Mouse (Mus musculus): ENCODE data around the gene Kif21a. TPM values are rescaled to one million over a fixed set of nuclear protein-coding genes. Genes with fewer than 3 reads are reported as not detected.

Gene Kif21a
- polyA plus RNA-seq, 1 experiment, result 80.0 TPM

DNA sequence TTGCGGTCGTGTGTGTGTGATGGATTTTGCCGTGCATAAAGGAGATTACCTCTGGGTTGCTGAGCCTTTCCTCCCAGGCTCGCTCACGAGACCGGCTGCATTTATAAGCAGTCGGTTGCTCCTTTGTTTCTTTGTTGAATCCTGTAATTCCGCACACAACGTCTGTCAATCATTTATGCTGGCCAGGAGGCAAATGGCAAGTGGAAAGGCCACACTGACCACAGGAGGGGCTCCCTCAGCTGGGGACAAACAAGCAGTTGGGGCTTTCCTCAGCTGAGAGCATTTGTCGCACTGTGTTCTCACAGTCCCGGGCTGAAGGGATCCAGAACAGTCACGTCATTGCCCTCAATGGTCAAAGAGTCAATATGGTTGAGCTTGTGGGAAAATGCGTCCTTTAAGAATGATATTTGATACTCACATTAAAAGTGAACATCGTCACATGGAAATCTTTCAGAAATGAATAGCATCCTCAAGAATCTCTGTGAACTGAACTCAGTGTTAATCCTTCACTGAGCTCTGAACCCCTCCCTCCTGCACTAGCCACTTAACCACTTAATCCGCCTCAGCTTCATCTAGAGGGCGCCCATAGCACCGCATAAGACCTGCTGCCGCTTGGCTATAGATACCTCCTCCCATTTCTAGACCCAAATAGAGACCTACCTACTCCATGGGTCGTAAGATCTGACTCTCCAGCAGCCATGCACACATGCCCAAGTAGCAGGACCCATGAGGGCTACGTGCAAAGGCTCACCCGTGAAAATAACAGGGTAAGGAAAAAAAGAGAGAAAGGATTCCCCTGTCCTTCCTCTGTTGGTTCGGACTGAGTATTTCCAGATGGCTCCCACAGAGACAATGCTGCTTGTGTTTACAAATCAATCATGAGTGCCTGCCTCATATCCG lies 32.2 kb downstream of the Kif21a start:
- no peak for TF ChIP-seq POLR2A (IDR thresholded peaks at IDR 0.05; ENCODE audit: borderline replicate concordance, extremely low read depth, insufficient read depth, insufficient read length, poor library complexity, severe bottlenecking)
- TF ChIP-seq CTCF (IDR thresholded peaks at IDR 0.05; ENCODE audit: borderline replicate concordance, extremely low read depth, insufficient read depth, insufficient read length), result peak; percentile 8; the same call in 1 of the 2 replicates
- DNase-seq (ENCODE audit: low read depth), result peak; percentile 93

DNA sequence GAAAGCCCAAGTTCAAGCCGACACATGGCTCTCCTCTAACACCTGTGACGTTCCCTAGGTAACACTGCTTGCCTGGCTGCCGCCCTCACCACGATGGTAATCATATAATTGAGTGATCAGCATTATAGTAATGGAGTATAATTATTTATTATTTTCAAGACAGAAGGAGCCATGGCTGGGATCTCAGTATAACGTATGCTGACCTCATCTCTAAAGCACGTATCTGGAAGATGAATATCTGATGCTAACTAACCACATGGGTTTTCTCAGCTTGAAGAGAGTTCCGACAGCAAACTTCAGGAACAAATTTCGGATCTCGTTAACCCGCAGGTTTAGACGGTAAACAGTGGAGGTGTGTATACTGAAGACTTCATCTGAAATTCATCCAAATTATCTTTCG lies 33.4 kb downstream of the Kif21a start:
- peak; percentile 71 for DNase-seq (ENCODE audit: low read depth)
- TF ChIP-seq POLR2A (IDR thresholded peaks at IDR 0.05; ENCODE audit: borderline replicate concordance, extremely low read depth, insufficient read depth, insufficient read length, poor library complexity, severe bottlenecking), result no peak
- TF ChIP-seq CTCF (IDR thresholded peaks at IDR 0.05; ENCODE audit: borderline replicate concordance, extremely low read depth, insufficient read depth, insufficient read length), result no peak

DNA sequence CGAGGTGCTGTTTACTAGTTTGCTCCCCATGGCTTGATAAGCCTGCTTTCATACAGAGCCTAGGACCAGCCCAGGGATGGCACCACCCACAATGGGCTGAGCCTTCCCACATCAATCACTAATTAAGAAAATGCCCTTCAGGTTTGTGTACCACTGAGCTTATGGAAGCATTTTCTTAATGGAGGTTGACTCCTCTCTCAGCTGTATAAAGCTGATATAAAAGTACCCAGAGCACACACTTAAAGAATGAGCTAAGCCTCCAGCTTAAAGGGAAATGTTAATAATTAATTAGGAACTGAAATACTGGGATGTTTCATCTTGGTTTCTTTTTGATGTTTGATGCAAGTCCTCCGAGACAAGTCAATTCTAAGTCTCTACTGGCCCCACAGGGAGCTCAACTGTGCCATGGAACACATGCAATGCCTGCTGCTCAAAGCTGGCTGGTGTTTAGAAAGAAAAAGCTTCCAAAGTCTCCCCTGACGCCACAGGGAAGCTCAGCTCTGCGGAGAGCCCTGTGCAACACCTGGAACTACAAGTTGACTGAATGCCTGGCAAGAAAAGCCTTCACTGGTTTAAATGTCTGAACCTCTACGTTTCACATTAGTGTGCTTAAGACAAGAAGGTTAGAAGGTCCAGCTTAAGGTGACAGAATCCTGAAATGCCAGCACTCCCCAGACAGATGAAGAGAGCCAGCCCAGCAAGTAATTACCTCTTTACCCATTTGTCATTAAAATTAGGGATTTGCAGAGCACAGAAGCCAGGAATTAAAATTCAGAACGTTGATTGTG lies 36.8 kb downstream of the Kif21a start:
- peak; percentile 86 for DNase-seq (ENCODE audit: low read depth)
- TF ChIP-seq POLR2A (IDR thresholded peaks at IDR 0.05; ENCODE audit: borderline replicate concordance, extremely low read depth, insufficient read depth, insufficient read length, poor library complexity, severe bottlenecking), result no peak
- TF ChIP-seq CTCF (IDR thresholded peaks at IDR 0.05; ENCODE audit: borderline replicate concordance, extremely low read depth, insufficient read depth, insufficient read length), result no peak

DNA sequence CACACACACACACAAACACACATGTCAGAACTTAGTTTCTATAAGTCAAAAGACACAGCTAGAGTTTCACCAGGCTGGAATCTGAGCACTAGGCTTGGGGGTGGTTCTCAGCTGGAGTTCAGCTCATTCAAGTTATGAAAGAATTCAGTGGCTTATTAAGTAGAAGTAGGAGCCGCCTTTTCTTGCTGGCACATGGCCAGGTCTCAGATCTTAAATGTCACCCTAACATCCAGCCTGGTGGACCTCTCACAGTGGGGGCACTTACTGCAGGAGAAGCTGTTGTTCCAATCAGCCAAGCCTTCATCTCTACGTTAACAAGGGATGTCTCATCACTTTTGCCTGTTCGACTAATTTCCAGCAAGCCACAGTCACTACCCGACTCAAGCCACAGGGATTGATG lies 39.5 kb downstream of the Kif21a start:
- no peak for TF ChIP-seq POLR2A (IDR thresholded peaks at IDR 0.05; ENCODE audit: borderline replicate concordance, extremely low read depth, insufficient read depth, insufficient read length, poor library complexity, severe bottlenecking)
- no peak for TF ChIP-seq CTCF (IDR thresholded peaks at IDR 0.05; ENCODE audit: borderline replicate concordance, extremely low read depth, insufficient read depth, insufficient read length)
- peak; percentile 71 for DNase-seq (ENCODE audit: low read depth)

DNA sequence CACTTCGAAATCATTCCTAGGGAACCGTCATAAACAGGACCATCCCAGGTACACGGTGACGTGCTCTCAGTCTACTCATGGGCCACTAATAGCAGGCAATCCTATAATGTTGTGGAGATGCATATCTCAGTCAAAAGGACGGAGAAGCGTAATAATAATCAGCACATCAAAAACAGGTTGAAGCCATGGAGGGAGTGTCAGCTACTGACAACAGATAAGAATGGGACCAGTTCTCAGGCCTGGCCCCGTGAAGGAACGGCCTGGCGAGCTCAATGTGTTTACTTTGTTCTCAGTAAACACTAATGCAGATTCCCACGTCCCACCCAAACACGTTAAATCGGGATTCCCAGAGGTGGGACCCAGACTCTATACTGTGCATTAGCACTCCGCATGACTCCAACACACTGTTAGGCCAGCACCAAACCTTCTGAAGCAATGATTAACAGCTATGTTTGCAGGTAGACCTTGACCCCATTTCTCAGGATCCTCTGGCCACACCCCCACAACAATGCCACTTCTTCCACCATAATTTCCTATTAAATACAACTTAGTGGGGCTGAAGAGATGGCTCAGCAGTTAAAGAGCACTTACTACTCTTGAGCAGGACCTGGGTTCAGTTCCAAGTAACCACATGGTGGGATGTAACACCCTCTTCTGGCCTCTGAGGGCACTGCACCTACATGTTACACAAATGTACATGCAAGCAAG lies 42.5 kb downstream of the Kif21a start:
- no peak for DNase-seq (ENCODE audit: low read depth)
- no peak for TF ChIP-seq CTCF (IDR thresholded peaks at IDR 0.05; ENCODE audit: borderline replicate concordance, extremely low read depth, insufficient read depth, insufficient read length)
- TF ChIP-seq POLR2A (IDR thresholded peaks at IDR 0.05; ENCODE audit: borderline replicate concordance, extremely low read depth, insufficient read depth, insufficient read length, poor library complexity, severe bottlenecking), result no peak

DNA sequence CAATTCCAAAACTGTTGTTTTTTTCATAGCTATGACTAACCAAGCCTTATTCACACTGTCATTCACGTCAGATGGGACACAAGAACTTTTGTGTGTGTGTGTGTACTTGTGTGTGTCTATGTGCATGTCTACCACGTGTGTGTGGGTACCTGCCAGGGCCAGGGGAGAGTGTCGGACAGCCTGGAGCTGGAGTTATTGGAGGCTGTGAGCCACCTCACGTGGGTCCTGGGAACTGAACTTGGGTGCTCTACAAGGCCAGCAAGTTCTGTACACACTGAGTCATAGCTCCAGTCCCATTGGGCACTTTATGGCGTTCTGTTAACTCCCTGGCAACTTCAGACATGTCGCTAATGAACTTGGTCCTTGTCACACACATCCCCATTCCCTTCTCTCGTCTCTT lies 45.0 kb downstream of the Kif21a start:
- DNase-seq (ENCODE audit: low read depth), result no peak
- TF ChIP-seq CTCF (IDR thresholded peaks at IDR 0.05; ENCODE audit: borderline replicate concordance, extremely low read depth, insufficient read depth, insufficient read length), result no peak

DNA sequence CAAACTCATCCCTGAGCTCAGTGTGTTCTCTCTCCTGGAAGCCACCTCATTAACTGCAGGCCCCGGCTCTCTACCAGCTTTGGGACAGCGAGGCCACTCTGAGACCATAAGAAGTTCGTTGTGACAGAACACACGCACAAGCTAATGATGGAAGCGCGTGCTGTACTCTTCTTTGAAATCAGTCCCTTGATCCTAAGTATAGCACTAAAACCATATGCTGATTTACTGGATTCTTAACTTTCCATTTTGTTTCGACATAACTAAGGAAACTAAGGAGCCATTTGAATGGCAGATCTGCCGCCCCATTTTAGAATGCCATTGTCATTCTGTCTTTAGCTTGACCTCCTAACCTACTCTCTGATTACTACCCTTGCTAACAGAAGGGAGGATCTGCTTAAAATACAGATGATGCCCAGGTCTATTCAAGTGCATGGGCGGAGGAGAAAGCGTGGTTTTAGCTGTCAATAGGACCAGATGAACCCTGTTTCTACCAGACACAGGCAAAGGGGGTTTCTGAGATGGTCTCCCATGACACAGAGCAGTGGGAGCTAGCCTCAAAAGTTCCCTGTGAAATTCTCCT lies 48.6 kb downstream of the Kif21a start:
- DNase-seq (ENCODE audit: low read depth), result peak; percentile 50
- TF ChIP-seq POLR2A (IDR thresholded peaks at IDR 0.05; ENCODE audit: borderline replicate concordance, extremely low read depth, insufficient read depth, insufficient read length, poor library complexity, severe bottlenecking), result no peak
- TF ChIP-seq CTCF (IDR thresholded peaks at IDR 0.05; ENCODE audit: borderline replicate concordance, extremely low read depth, insufficient read depth, insufficient read length), result no peak

DNA sequence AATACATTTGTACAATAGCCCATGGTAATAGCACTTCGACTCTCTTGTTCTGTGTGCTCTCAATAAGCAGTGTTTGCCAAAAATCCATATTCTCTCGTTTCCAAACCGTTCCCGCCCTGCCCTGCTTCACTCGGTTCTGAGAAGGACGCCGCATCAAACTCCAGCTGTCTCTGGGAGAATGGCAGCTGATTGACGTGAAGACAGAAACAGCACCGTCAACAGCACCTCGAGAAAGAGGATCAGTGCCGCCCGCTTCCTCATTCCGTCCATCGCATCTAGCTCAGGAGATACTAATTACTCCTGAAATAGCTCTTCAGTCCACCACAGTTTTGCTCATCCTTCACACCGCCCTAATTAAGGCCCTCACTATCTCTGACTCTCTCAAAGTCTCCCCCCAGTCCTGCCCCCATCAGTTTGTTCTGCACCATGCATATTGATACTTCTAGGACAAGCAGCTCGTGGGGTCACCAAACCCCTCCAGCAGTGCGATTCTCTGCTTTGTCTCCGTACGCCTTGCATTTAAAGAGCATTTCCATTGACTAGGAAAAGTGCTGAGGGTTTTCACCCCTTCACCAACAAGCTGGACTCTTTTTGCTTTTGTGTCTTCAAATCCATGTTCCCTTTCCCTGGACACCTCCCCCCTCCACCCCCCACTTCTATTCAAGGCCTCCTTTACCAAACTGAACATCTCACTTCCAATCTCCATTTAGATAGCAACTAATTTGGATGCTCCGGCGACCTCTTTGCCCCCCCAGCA lies 49.3 kb downstream of the Kif21a start:
- DNase-seq (ENCODE audit: low read depth), result peak; percentile 68
- TF ChIP-seq CTCF (IDR thresholded peaks at IDR 0.05; ENCODE audit: borderline replicate concordance, extremely low read depth, insufficient read depth, insufficient read length), result no peak
- no peak for TF ChIP-seq POLR2A (IDR thresholded peaks at IDR 0.05; ENCODE audit: borderline replicate concordance, extremely low read depth, insufficient read depth, insufficient read length, poor library complexity, severe bottlenecking)

DNA sequence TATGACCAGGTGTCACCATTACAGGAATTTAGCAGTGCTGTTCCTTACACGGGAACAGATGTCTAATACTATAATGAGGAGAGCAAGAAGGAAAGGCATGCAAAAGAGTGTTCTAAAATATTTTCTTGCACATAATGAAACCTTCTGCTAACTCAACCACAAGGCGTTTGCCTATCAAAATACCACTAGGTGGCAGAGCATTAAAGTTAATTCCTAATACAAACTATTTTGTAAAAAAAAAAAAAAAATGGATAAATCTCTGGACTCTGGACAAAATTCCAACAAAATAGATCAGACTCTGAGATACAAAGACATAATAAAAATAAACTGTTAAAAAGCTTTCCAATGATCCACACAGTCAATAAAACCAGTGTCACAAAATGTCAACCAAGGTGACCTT lies 56.9 kb downstream of the Kif21a start:
- no peak for TF ChIP-seq CTCF (IDR thresholded peaks at IDR 0.05; ENCODE audit: borderline replicate concordance, extremely low read depth, insufficient read depth, insufficient read length)
- TF ChIP-seq POLR2A (IDR thresholded peaks at IDR 0.05; ENCODE audit: borderline replicate concordance, extremely low read depth, insufficient read depth, insufficient read length, poor library complexity, severe bottlenecking), result no peak
- no peak for DNase-seq (ENCODE audit: low read depth)

DNA sequence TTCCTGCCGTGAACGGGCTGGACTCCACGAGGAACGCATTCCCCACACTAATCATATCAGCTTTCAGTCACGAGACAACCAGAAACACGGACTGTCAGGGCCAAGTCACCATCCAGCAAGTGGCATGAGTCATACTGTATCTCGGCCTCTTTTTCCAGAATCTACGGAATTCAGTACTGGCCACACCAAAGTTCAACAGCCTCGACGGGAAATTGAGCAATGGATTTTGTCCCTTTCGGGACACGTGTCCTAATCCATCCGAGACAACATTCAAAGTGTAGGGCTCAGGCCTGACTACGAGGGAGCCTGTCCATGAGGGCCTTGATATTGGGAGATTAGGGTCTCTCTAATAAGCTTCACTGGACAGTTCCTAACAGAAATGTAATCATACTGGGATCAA lies 57.4 kb downstream of the Kif21a start:
- no peak for TF ChIP-seq POLR2A (IDR thresholded peaks at IDR 0.05; ENCODE audit: borderline replicate concordance, extremely low read depth, insufficient read depth, insufficient read length, poor library complexity, severe bottlenecking)
- no peak for TF ChIP-seq CTCF (IDR thresholded peaks at IDR 0.05; ENCODE audit: borderline replicate concordance, extremely low read depth, insufficient read depth, insufficient read length)
- DNase-seq (ENCODE audit: low read depth), result no peak

All from brain, embryonic 14.5 days (tissue).